Mouse (Mus musculus): ENCODE measurements around the gene Wdr48. TPM values are rescaled to one million over a fixed set of nuclear protein-coding genes. Genes with fewer than 3 reads are reported as not detected.

Wdr48 gene
- polyA plus RNA-seq, 1 experiment from 2014 or later, result 64.0 TPM

- ATAC-seq (replicated peaks; ENCODE audit: insufficient number of reproducible peaks, low FRiP score, low TSS enrichment, low read depth), result no peak
- no peak overlapping the region for H3K4me2 ChIP-seq (ENCODE audit: low read depth, low read length)
- no peaks in the 10 kb centered on the region for H3K27me3 ChIP-seq (ENCODE audit: control insufficient read depth, insufficient read depth, low read length)
- H3K9ac ChIP-seq (replicated peaks; ENCODE audit: low read length), result no peak overlapping the region
- no peak overlapping the region for H3K4me3 ChIP-seq (ENCODE audit: low read depth, low read length)
- H3K4me1 ChIP-seq (ENCODE audit: control insufficient read depth, insufficient read depth, low read length), result no peaks in the 10 kb centered on the region
- H3K27ac ChIP-seq (replicated peaks; ENCODE audit: low read depth, low read length), result no peak overlapping the region
- DNase-seq (ENCODE audit: low spot score), result no peak
- 79% methylated on average over 4 of the region's 4 CpGs for WGBS
- no peaks in the 10 kb centered on the region for H3K36me3 ChIP-seq (replicated peaks; ENCODE audit: control insufficient read depth, insufficient read depth, low read depth, low read length)
- no peaks in the 10 kb centered on the region for H3K9me3 ChIP-seq (replicated peaks; ENCODE audit: control insufficient read depth, low read length)
Measured at GRCm38 (mm10) chr9:119887144-119887901, 7.4 kb upstream of the Wdr48 start.

DNA sequence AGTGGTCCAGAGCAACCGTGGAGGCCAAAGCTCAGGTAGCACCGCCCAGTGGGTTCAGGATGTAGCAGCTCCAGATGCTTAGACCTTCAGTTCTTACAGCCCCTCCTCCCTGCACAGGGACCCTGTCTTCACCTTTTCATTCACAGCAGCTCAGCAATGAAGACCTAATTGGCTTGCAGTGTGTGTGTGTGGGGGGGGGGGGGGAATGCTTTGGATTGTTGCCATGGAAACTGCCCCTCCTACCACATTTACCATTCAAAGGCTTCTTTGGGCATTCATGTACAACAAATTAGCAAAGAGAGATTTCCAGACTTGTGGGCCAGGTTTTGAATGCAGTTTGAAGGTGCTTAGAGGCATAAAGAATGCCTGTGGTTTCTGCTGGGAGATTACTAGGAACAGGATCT is 5.8 kb upstream of the Wdr48 start:
- H3K9me3 ChIP-seq (replicated peaks; ENCODE audit: control insufficient read depth, low read length), result no peaks in the 10 kb centered on the region
- no peak overlapping the region for H3K4me2 ChIP-seq (ENCODE audit: low read depth, low read length)
- no peak overlapping the region for H3K27ac ChIP-seq (replicated peaks; ENCODE audit: low read depth, low read length)
- no peak overlapping the region; the same call in 1 of the 2 replicates for H3K9ac ChIP-seq (replicated peaks; ENCODE audit: low read length)
- no peaks in the 10 kb centered on the region for H3K36me3 ChIP-seq (replicated peaks; ENCODE audit: control insufficient read depth, insufficient read depth, low read depth, low read length)
- no peaks in the 10 kb centered on the region for H3K4me1 ChIP-seq (ENCODE audit: control insufficient read depth, insufficient read depth, low read length)
- WGBS, result 46% methylated on average over 2 of the region's 2 CpGs
- ATAC-seq (replicated peaks; ENCODE audit: insufficient number of reproducible peaks, low FRiP score, low TSS enrichment, low read depth) (no peak; the same call in 1 of the 2 replicates), DNase-seq (ENCODE audit: low spot score) (peak; percentile 40)
- H3K4me3 ChIP-seq (ENCODE audit: low read depth, low read length), result no peak overlapping the region
- no peaks in the 10 kb centered on the region for H3K27me3 ChIP-seq (ENCODE audit: control insufficient read depth, insufficient read depth, low read length)

DNA sequence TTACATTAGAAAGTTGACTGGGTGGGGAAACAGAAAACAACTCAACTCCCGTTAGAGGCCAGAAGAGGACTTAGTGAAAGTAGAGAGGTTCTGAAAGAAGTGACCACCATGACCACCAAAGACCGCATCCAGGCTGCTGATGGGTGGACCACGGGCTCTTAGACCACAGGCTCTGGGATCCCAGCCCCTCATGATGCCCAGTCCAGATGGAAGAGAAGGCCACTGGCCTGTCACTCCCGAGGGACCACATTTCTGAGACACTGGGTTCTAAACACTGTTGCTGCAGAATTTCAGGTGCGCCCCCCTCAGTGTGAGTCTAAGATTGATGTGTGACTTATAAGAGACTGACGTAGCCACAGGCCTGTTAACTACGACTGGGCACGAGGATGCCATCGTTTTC is 5.2 kb upstream of the Wdr48 start:
- no peak for ATAC-seq (replicated peaks; ENCODE audit: insufficient number of reproducible peaks, low FRiP score, low TSS enrichment, low read depth)
- Histone ChIP-seq H3K4me3 (ENCODE audit: low read depth, low read length) (no peak overlapping the region), H3K4me2 (ENCODE audit: low read depth, low read length) (no peak overlapping the region), H3K4me1 (ENCODE audit: control insufficient read depth, insufficient read depth, low read length) (no peaks in the 10 kb centered on the region), H3K9ac (replicated peaks; ENCODE audit: low read length) (no peak overlapping the region), H3K36me3 (replicated peaks; ENCODE audit: control insufficient read depth, insufficient read depth, low read depth, low read length) (no peaks in the 10 kb centered on the region), H3K27me3 (ENCODE audit: control insufficient read depth, insufficient read depth, low read length) (no peaks in the 10 kb centered on the region), H3K9me3 (replicated peaks; ENCODE audit: control insufficient read depth, low read length) (no peaks in the 10 kb centered on the region), H3K27ac (replicated peaks; ENCODE audit: low read depth, low read length) (no peak overlapping the region)
- DNase-seq (ENCODE audit: low spot score), result no peak
- WGBS, result 81% methylated on average over 9 of the region's 9 CpGs

DNA sequence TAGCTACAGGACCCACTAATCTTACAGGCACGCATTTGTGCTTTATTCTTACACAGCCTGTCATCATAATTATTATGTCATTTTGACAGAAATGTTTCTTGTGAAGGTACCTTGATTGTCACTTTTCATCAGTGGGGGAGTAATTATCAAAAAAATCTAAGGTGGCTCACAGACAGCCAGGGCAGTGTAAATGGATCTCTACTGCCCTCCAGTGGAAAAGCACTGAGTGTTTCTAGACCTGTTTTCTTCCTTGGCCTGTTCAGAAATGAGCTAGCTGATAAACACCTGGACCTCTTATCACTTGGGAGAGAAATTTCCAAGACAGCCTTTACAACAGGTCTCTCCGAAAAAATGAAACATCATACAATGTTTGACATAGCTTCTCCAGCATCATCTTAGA is 4.0 kb upstream of the Wdr48 start:
- no peak overlapping the region for H3K27ac ChIP-seq (replicated peaks; ENCODE audit: low read depth, low read length)
- no peak overlapping the region for H3K9ac ChIP-seq (replicated peaks; ENCODE audit: low read length)
- H3K36me3 ChIP-seq (replicated peaks; ENCODE audit: control insufficient read depth, insufficient read depth, low read depth, low read length), result no peaks in the 10 kb centered on the region
- WGBS, result 44% methylated on average over 2 of the region's 2 CpGs
- H3K27me3 ChIP-seq (ENCODE audit: control insufficient read depth, insufficient read depth, low read length), result no peaks in the 10 kb centered on the region
- peak; percentile 49 for DNase-seq (ENCODE audit: low spot score)
- H3K4me1 ChIP-seq (ENCODE audit: control insufficient read depth, insufficient read depth, low read length), result no peaks in the 10 kb centered on the region
- ATAC-seq (replicated peaks; ENCODE audit: insufficient number of reproducible peaks, low FRiP score, low TSS enrichment, low read depth), result no peak
- no peak overlapping the region for H3K4me3 ChIP-seq (ENCODE audit: low read depth, low read length)
- no peaks in the 10 kb centered on the region for H3K9me3 ChIP-seq (replicated peaks; ENCODE audit: control insufficient read depth, low read length)
- no peak overlapping the region for H3K4me2 ChIP-seq (ENCODE audit: low read depth, low read length)

DNA sequence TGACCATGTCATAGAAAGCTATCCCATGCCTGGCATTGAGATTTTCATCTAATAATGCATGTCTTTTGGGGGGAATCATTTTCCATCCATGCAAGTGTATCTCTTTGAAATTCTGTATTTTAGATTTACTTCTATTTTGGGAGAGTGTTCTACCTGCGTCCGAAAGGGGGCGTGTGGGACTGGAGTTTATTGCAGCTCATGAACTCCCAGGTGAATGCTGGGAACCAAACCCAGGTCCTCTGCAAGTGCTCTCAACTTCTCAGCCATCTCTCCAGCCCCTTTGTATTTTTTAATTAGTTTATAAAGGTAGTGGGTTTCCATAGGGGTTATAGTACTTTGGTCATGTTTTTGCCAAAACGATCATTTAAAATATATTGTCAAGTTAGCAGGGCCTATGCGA is 797 bp upstream of the Wdr48 start:
- Histone ChIP-seq H3K4me3 (ENCODE audit: low read depth, low read length) (no peak overlapping the region), H3K36me3 (replicated peaks; ENCODE audit: control insufficient read depth, insufficient read depth, low read depth, low read length) (no peaks in the 10 kb centered on the region), H3K4me2 (ENCODE audit: low read depth, low read length) (no peak overlapping the region), H3K27ac (replicated peaks; ENCODE audit: low read depth, low read length) (no peak overlapping the region), H3K9me3 (replicated peaks; ENCODE audit: control insufficient read depth, low read length) (no peaks in the 10 kb centered on the region), H3K9ac (replicated peaks; ENCODE audit: low read length) (no peak overlapping the region), H3K27me3 (ENCODE audit: control insufficient read depth, insufficient read depth, low read length) (no peaks in the 10 kb centered on the region), H3K4me1 (ENCODE audit: control insufficient read depth, insufficient read depth, low read length) (no peaks in the 10 kb centered on the region)
- WGBS, result 88% methylated on average over 5 of the region's 5 CpGs
- no peak for ATAC-seq (replicated peaks; ENCODE audit: insufficient number of reproducible peaks, low FRiP score, low TSS enrichment, low read depth)
- no peak for DNase-seq (ENCODE audit: low spot score)

- Histone ChIP-seq H3K4me1 (ENCODE audit: control insufficient read depth, insufficient read depth, low read length) (no peaks in the 10 kb centered on the region), H3K36me3 (replicated peaks; ENCODE audit: control insufficient read depth, insufficient read depth, low read depth, low read length) (no peaks in the 10 kb centered on the region), H3K27me3 (ENCODE audit: control insufficient read depth, insufficient read depth, low read length) (no peaks in the 10 kb centered on the region), H3K27ac (replicated peaks; ENCODE audit: low read depth, low read length) (peak overlapping the region; percentile 52; the same call in 1 of the 2 replicates), H3K4me2 (ENCODE audit: low read depth, low read length) (peak overlapping the region; percentile 81), H3K9me3 (replicated peaks; ENCODE audit: control insufficient read depth, low read length) (no peaks in the 10 kb centered on the region), H3K4me3 (ENCODE audit: low read depth, low read length) (peak overlapping the region; percentile 99), H3K9ac (replicated peaks; ENCODE audit: low read length) (peak overlapping the region; percentile 87)
- DNase-seq (ENCODE audit: low spot score) (peak; percentile 5), ATAC-seq (replicated peaks; ENCODE audit: insufficient number of reproducible peaks, low FRiP score, low TSS enrichment, low read depth) (peak; percentile 66)
- 1% methylated on average over 47 of the region's 71 CpGs for WGBS
Measured at GRCm38 (mm10) chr9:119895040-119895721, 503 bp downstream of the Wdr48 start.

- Histone ChIP-seq H3K27ac (replicated peaks; ENCODE audit: low read depth, low read length) (no peak overlapping the region), H3K4me1 (ENCODE audit: control insufficient read depth, insufficient read depth, low read length) (no peaks in the 10 kb centered on the region), H3K4me2 (ENCODE audit: low read depth, low read length) (no peak overlapping the region), H3K9ac (replicated peaks; ENCODE audit: low read length) (no peak overlapping the region), H3K4me3 (ENCODE audit: low read depth, low read length) (no peak overlapping the region), H3K27me3 (ENCODE audit: control insufficient read depth, insufficient read depth, low read length) (no peaks in the 10 kb centered on the region), H3K36me3 (replicated peaks; ENCODE audit: control insufficient read depth, insufficient read depth, low read depth, low read length) (peaks cover 3% of the 10 kb centered on the region), H3K9me3 (replicated peaks; ENCODE audit: control insufficient read depth, low read length) (no peaks in the 10 kb centered on the region)
- DNase-seq (ENCODE audit: low spot score), result no peak
- WGBS, result 89% methylated on average over 2 of the region's 2 CpGs
- ATAC-seq (replicated peaks; ENCODE audit: insufficient number of reproducible peaks, low FRiP score, low TSS enrichment, low read depth), result no peak
Measured at GRCm38 (mm10) chr9:119899446-119899845, 4.8 kb downstream of the Wdr48 start.

DNA sequence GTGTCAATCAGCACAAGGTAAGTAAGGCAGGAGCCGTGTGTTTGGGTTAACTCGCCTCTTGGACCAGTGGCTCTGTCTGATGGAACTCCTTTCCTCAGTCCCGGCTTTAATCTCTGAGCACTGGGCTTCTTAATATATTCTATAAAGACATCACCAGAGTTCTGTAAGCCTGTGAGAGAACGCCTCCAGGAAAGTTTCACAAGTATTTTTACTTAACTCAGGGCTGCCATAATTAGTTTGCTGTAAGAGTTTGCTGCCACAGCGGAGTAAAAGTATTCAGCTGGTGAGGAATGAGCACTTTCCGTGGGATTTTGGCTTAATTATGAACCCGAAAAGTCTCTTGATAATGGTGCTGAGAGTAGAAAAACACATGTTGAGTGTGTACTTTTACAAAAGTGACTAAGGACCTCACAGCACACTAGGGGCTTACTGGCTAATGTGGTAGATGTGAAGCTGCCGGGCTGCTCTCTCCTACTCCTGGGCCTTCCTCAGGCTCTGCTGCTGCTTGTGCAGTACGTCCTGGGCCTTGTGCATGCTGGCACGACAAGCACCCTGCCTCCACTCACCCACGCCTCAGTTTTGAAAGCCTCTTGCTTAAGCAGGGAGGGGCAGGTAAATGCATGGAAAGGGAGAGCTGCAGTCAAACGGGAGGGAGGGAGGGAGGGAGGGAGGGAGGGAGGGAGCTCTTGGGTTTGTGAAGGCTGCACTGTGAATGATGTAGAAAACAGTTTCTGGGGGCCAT is 7.9 kb downstream of the Wdr48 start:
- Histone ChIP-seq H3K4me1 (ENCODE audit: control insufficient read depth, insufficient read depth, low read length) (no peaks in the 10 kb centered on the region), H3K27ac (replicated peaks; ENCODE audit: low read depth, low read length) (no peak overlapping the region), H3K4me3 (ENCODE audit: low read depth, low read length) (no peak overlapping the region), H3K9ac (replicated peaks; ENCODE audit: low read length) (no peak overlapping the region), H3K27me3 (ENCODE audit: control insufficient read depth, insufficient read depth, low read length) (no peaks in the 10 kb centered on the region), H3K36me3 (replicated peaks; ENCODE audit: control insufficient read depth, insufficient read depth, low read depth, low read length) (peaks cover 3% of the 10 kb centered on the region), H3K9me3 (replicated peaks; ENCODE audit: control insufficient read depth, low read length) (no peaks in the 10 kb centered on the region), H3K4me2 (ENCODE audit: low read depth, low read length) (no peak overlapping the region)
- DNase-seq (ENCODE audit: low spot score), result no peak
- 89% methylated on average over 12 of the region's 12 CpGs for WGBS
- ATAC-seq (replicated peaks; ENCODE audit: insufficient number of reproducible peaks, low FRiP score, low TSS enrichment, low read depth), result no peak

Data from embryonic facial prominence, embryonic 11.5 days (tissue).